Mouse (Mus musculus) heart, postnatal 36 days (tissue): ENCODE data around the gene Vps54. TPM values are rescaled to one million over a fixed set of nuclear protein-coding genes. Genes with fewer than 3 reads are reported as not detected.
"Not testable (repeated sequence)": the region's sequence is repeated elsewhere in the genome, so short reads cannot be mapped to it uniquely, and the experiment has no call there.

Source experiments
- DNase-seq, 2 experiments: peaks; one replicate each; pipeline ENCODE4 v3.0.0; 2021 to 2022
- intact Hi-C: fragments of 180-260 bp; cut with DNase I; formaldehyde crosslinking; loops from one replicate; pipeline ENCODE4 v1.15.1; 2025
- total RNA-seq, 2 experiments: library from RNA; stranded (reverse); gene quantifications; 2 replicates each; pipeline ENCODE4 v1.2.3; 2021

Gene Vps54
- total RNA-seq, 2 experiments from 2014 or later, result 19.4 to 19.5 TPM

DNA sequence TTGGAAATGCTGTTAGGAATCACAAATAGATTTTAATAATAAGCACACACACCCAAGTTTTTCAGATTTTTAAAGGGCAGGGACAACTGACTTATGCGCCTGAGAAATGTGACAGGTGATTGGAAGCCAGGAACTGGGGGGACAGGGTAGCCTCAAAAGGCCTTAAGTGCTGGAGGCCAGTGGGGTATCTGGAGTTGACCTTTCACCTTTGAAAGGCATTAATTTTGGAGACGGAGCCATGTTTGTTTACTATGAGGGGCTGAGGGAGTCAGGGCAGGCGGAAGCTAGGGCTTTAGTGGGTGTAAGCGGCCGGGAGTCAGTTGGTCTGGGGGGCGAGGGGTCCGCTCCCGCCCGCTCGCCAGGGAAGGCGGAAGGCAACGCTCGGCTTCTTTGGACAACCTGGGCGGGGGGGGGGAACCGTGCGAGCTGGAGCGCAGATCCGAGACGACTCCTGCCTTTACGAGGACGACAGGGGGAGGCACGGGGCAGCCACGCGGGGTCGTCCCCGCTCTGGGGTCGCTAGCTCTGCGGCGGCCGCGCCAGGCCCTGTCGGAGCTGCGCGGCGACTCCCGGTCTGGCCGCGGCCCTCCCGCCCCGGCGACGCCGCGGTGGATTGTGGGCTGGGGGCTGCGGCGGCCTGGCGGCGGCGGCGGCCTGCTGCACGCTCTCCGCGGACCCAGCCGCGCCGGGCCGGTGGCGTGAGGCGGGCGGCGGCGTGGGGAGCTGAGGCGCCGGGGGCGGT, 631 bp upstream of the Vps54 start:
- intact Hi-C loops, result loop anchor here (5.0 kb wide), 2 partner anchors 146 to 406 kb away; partner anchors contain the start of genes Lgalsl and Peli1
- DNase-seq, result peak in 1 of 2 experiments; percentile 52

DNA sequence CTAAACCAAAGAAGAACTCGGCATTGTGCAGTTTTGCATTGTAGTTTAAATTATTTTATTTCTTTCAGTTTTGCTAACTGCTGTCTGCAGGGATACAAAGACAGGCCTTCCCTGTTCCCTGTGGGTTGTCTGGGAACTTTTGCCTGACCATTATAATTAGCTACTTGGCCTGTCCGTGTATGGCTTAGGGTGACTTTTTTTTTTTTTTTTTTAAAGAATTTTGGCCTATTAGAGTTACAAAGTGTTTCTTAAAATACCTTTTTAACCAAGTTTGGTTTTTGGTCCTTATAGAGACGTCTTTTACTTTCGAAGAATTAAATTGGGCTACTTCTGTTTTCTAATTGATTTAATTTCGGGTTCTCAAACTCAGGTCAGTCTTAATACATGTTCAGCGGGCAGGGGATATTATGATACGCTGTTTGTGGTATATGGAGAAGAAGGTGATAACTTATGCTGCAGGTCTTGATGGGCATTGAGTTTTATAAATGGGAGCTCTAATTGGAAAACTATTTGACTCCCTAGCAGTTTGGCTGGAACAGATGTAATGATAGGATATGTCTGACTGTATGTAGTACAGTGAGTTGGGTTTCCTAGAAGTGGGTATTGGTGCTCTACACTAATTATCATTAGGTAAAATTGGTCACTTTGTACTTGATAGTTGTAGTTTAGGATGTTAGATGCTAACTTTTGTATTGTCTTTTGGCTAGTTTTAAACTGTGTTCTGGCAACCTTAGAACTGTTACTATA, 855 bp downstream of the Vps54 start:
- no peak for DNase-seq
- intact Hi-C loops, result loop anchor here (1.0 to 5.0 kb wide), 3 partner anchors 125 to 408 kb away; partner anchors contain the start of genes Lgalsl and Peli1

DNA sequence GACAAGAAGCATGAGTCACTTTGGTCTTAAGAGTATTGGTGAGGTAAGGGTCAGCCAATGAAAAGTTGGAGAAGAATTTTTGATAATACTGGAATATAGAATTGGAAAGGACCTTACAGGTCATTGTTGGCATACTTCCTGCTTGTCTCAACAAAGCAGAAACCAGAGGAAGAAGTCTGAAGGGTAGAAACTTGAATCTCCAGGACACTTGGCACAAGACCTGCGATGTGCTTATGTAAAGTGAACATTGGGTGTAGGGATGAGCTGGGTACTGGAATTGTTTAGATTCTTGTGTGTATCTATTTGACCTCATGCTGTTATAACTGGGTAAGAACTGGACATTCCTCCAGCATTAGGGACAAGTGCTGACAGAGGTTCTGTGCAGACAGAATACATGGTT, 2.3 kb downstream of the Vps54 start:
- intact Hi-C loops, result no loop called here
- no peak for DNase-seq

DNA sequence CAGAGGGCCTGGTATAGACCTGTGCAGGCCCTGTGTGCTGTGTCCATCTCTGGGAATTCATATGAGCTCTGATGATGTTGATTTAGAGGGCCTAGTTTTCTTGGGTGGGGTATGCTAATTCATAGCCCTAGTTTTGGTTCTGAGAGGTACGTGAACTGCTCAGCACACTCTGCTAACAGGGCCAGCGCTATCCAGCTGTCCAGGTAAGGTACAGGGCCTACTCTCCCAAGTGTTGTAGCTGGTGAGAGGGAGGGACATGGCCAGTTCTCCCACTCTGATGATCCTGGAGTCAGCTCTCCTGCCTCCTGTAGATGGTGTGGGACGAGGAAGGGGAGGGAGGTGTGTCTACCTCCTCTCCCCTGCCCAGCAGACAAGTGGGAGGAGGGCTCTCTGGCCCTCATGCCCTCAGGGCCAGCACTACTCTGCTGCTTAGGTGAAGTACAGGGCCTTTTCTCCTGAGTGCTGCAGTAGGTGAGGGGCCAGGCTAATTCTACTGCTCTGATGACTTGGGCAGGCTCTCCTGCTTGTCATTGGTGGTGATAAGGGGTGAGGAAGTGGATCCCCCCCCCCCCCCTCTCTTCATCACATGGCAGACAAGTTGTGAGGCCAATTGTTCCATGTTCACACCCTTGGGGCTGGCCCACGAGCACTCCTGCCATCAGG, 8.3 kb downstream of the Vps54 start:
- intact Hi-C loops, result no loop called here
- no peak for DNase-seq

DNA sequence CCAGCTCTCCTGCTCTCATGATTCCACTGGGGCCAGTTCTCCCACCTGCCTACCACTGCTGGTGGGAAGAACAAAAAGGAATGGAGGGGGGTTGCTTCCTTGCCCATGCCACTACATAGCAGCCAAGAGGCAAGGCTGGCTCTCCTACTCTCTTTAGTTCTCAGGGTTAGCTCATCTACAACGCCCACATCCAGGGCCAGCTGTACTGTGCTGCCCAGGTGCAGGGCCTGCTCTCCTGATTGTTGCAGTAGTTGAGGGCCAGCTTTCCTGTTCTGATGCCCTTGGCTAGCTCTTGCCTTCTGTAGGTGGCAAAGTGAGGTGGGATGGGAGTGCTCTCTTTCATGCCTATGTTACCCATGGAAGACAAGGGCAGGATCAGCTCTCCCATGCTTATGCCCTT, 8.9 kb downstream of the Vps54 start:
- no peak for DNase-seq

DNA sequence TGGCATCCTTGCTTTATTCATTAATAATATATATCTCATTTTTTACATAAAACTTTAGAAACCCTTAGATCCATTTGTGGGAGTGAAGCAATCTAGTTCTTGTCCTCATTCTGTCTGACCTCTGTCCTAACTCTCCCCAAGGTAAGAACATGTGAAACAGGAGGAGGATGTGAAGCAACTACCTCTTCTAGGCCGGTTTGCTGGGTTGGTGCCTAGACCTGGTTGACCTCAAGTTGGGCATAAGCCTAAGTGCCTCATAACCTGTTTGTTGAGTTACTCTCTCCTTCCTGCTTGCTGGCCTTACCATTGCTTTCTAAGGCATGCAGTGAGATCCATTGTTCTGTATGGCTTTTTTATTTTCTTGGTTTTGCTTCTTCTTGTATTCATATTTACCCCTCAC, 11.3 kb downstream of the Vps54 start:
- intact Hi-C loops, result no loop called here
- DNase-seq, result no peak

More for the DNA sequence above, 8.9 kb downstream of the Vps54 start:
- intact Hi-C loops, result no loop called here

DNA sequence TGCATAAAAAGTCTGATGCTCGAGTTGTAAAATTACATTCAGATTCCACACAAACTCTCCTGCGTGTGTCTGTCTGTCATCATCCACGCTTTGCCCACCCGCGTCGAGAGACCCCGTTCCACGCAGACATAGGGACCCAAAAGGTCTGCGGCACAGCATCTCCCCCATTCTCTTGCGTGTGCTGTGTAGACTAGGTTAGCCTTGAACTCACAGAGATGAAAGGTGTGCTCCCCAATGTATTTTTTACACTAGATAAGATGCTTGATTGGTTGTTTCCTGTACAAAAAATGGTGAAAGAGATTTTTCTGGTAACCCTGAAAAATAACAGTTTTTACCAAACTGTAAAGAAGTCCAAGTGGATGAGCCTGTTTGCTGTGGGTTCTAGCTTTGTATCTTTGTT, 19.5 kb downstream of the Vps54 start:
- DNase-seq, intact Hi-C loops: not testable (repeated sequence)

DNA sequence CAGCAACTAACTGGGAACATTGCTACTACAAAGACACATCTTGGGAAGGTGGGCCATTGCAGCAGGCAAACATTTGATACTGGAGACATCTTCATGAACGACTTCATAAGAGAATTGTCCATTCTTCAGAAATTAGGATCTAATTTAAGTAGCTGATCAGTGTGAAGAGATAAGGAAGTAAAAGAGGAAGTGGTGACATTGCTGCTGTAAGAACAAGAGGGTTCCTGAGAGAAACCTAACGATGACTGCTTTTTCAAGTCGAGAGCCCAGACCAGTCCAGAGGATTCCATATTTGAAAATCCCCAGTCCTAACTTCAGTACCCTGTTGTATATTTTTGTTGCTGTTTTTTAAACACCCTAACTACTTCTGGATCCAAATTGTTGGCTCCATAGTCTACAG, 26.3 kb downstream of the Vps54 start:
- DNase-seq, result no peak
- intact Hi-C loops, result no loop called here

DNA sequence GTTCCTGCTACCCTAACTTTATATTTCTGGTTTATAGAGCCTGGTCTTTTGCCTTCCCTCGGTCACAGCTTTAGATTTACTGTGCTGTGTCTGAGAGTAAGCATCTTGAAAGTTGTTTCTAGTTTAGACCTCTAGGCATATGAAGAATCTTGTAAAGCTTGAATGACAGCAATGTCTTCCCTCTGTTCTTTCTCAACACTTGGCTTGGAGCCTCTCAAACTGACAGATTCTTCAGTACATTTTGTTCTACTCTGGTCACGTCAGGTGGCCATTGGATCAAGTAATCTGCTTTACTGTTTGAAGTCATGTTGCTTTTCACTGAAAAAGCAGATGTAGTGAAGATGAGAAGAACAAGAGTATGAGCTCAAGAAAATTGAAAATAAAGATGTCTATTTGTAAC, 37.1 kb downstream of the Vps54 start:
- no peak for DNase-seq
- intact Hi-C loops, result no loop called here

DNA sequence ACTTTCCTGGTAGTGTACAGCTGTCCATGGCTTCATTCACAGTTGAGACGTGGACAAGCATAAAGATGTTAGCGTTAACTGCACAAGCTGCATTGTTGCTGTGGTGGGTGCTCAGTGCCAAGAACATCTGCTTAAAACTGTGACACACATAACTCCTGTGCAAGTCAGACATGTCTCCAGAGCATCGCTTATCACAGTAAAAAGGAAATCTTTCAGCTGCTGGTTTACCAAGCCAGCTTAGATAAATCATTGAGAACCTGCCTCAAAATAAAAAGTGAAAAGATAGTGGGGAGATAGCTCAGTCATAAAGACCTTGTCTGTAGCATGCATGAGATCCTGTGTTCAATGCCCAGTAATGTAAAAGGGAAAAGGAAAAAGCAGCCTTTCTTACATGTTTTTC, 47.3 kb downstream of the Vps54 start:
- intact Hi-C loops, result no loop called here
- no peak for DNase-seq

DNA sequence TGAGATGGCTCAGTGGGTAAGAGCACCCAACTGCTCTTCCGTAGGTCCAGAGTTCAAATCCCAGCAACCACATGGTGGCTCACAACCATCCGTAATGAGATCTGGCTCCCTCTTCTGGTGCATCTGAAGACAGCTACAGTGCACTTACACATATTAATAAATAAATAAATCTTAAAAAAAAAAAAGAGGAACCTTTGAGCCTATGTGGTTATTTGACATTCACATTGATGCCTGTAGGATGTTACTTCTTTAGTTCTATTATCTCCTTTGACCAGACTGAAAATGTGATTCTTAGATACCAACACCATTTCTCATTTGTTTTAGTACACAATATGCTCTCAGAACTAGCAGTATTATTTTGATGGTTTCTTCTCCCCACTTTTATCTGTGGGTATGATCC, 49.1 kb downstream of the Vps54 start:
- intact Hi-C loops, DNase-seq: not testable (repeated sequence)

DNA sequence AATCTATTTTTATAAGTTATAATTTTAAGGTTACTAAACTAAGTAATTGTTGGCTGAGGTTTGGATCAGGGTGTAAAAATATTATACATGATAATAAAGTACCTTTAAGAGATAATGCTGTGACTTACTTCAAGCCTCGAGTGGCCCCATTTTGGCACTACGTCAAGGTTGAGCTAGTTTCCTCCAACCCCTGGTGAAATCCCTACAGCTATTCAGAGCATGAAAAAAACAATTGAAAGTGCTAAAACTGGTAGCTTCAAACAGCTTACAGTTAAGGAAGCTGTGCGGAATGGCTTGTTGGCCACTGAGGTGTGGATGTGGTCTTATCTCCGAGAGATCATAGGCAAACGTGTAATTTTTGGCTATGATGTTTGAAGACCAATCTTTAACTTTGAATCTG, 56.4 kb downstream of the Vps54 start:
- no peak for DNase-seq
- intact Hi-C loops, result no loop called here

DNA sequence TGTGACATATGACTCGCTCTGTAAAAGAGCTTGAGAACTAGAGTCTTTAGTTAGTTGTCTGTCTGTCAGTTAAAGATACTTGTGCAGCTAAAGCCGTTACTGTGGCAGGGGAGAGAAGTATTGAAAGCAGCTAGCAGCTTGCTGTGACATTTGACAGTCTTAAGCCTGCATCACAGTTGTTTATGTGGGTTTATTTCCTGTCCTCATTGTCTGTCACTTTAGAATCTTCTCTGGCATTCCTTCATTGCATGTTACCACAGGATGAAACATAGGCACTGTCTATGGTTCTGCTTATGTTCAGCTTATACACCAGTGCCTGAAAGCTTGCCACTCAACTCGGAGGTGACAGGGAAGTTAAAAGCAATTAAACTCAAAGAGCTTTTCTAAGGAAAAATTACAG, 64.5 kb downstream of the Vps54 start:
- DNase-seq, result no peak
- intact Hi-C loops, result no loop called here

DNA sequence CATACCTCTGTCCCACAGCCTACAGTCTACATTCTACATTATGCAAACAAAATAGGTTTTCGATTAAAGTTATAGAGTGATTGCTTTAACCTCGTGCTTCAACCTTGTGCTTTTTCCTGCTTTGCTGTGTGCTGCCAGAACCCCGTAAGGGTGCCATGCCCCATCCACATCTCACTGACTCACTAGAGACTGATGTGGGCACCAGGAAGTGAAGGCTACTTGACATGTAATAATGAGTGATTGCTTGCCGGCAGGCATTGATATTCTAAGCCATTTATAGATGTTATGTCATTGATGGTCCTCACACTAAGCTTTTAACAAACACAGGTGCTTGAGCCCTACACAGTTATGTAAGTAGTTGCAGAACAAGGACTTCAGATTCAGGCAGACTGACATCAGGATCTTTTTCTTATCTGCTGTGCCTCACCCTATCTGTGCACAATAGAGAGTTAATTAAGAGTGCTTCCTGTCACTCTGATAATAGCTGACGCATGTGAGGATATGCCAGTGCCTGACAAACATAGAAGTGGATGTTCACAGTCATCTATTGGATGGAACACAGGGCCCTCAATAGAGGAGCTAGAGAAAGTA, 68.1 kb downstream of the Vps54 start:
- intact Hi-C loops, result loop anchor here (5.0 kb wide), 1 partner anchor 145 kb away; no protein-coding TSS in a partner anchor
- DNase-seq, result no peak

DNA sequence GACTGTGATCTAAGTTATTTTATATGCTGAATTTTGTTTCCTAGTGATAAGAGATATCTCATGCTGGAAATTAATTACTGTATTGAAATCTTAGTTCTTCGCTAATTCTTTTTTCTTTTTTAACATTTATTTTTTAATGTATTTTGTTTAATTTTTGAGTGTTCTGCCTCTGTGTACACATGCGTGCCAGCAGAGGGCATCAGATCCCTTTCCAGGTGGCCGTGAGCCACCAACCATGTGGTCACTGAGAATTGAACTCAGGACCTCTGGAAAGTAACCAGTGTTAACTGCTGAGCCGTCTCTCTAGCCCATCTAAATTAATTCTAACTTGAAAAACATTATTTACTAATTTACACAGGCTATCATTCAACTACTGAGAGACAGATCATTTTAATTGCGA, 69.0 kb downstream of the Vps54 start:
- DNase-seq, result peak in 1 of 2 experiments; percentile 32
- intact Hi-C loops, result loop anchor here (5.0 kb wide), 1 partner anchor 144 kb away; no protein-coding TSS in a partner anchor

DNA sequence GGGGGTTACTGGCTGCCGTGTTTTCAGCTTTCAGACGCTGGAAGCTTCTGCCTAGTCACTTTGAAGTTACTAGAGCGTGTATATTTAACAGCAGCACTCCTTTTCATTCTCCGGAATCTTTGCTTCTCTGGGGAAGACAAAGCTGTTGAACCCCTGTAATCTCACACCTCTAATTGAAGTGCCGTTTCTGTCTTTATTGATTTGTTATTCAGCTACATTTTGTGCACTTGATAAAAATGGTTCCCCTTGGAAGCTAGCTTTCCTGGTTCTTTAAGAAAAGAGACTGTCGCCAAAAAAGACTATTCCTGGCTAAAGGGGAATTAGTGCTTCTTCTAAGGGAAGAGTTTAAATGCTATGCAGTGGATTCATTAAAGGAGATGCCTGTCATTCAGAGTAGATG, 70.4 kb downstream of the Vps54 start:
- DNase-seq, result no peak
- intact Hi-C loops, result loop anchor here (5.0 kb wide), 1 partner anchor 143 kb away; no protein-coding TSS in a partner anchor

DNA sequence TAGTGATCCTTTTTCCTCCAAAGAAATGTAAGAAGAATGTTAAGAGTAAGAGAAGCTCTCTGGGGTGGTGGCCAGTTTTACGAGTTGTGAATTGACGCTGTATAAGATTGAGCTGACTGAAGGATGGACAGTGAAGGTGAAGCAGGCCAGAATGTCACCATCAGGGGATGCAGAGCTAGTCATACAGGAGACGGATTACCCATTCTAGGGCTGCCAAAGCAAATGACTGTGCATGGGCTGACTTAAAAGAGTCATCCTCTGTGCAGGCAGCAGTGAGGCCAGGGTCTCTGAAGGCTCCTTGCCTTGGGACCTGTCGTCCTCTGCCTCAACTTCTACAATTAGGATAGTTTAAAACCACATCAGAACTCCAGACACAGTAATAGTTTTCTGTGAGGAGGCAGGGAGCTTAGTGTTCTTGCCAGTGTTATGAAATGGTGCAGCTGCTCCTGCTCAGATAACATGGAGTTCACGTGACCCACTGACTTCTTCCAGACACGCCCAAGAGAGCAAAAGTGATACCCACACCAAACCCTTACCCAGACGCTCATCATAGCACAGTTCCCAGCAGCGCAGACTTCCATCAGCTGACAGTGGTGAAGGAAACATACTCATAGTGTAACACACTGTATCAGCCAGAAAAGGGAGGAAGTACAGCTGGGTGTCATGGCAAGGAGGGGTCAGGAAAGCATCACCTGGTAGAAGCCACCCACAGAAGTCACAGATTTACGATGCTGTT, 75.0 kb downstream of the Vps54 start:
- DNase-seq, result peak in 1 of 2 experiments; percentile 36
- intact Hi-C loops, result no loop called here

DNA sequence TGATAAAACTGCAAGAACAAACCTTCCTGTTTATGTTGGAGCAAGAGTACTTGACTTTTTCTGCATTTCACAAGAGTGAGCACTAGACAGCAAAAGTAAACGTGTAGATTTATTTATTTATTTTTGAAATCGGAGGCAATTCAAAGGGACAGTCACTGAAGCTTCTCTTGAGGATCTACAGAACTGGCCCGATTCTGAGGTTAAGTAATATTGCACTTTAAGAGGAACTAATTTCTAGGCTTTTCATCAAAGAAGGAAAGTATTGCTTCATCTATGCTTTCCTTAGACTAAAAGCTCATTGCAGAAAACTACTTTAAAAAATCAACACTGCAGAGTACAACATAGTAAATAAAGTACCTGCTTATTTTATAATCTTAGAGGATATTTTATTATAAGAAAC, 82.5 kb downstream of the Vps54 start:
- intact Hi-C loops, result no loop called here
- no peak for DNase-seq

DNA sequence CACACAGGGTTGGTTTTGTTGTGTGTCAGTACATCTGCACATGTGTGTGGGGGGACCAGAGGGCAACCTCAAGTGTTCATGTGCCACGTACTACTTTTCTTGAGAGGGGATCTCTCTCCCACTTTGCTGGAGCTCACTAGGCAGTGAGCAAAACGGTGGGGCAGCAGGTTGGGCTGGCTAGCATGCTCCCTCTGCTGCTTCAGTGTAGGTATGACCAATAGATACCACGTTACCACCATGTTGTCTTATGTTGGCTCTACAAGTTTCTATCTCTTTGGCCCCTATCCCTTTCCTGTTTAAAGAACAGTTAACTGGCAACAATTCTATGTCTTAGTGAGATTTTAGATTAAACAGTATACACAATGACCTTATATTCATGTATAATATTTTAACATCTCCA, 83.3 kb downstream of the Vps54 start:
- intact Hi-C loops, result no loop called here
- no peak for DNase-seq

DNA sequence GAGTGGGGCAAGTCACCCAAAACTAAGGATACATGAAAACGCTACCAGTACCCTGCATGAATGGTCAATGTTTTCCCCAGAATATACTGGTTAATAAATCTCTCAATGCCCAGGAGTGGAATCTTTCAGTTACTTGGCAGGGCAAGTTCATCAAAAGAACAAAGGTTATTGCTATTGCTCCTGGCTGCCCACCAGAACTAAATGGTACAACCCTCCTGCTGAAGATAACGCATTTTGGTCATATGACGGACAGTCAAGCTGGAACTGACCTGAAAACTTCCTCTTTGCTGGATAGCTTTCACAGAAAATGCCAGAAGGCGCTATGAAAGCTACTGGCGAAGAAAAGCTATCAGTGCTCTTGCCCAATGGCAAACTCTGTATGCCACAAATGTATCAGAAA, 86.7 kb downstream of the Vps54 start:
- intact Hi-C loops, result no loop called here
- no peak for DNase-seq
